In genomic region chr1:74783554-74783953, GRCm38 (mm10) we compare ENCODE assay signal across 10 mouse cellular contexts. TPM values are rescaled to one million over a fixed set of nuclear protein-coding genes. Genes with fewer than 3 reads are reported as not detected.
A peak's percentile ranks its signal among the peaks of the same experiment; 100 is the strongest.
DNase-seq lines count a peak whose midpoint lies in the region; ATAC-seq and TF ChIP-seq lines count a peak whose summit lies in the region.
"Had no signal": no experiment of that assay in that cellular context is flagged by ENCODE, and none has a peak within 500 bp of the region (broad histone marks: within the 10 kb centered on the region; RNA-seq: fewer than 3 reads in every experiment).

No protein-coding gene starts in this region.

- no peaks in the 10 kb centered on the region for H3K36me3 ChIP-seq in kidney, postnatal 0 days (ENCODE audit: insufficient read depth, low read length)
- H3K36me3 ChIP-seq in forebrain, embryonic 11.5 days (ENCODE audit: control insufficient read depth, insufficient read depth, low read length) = no peaks in the 10 kb centered on the region
- no peaks in the 10 kb centered on the region for H3K36me3 ChIP-seq in limb, embryonic 12.5 days
- no peaks in the 10 kb centered on the region for H3K36me3 ChIP-seq in neural tube, embryonic 14.5 days (ENCODE audit: control insufficient read depth, insufficient read depth, low read length)

- H3K4me2 ChIP-seq in kidney, postnatal 0 days (ENCODE audit: low read length) = peak overlapping the region; percentile 77
- H3K4me2 ChIP-seq in forebrain, embryonic 11.5 days (ENCODE audit: low read depth, low read length, severe bottlenecking) = peak overlapping the region; percentile 60
- H3K4me2 ChIP-seq in limb, embryonic 12.5 days = peak overlapping the region; percentile 77
- H3K4me2 ChIP-seq in neural tube, embryonic 14.5 days (ENCODE audit: low read depth, low read length) = peak overlapping the region; percentile 81

- peak overlapping the region; percentile 44 for H3K4me3 ChIP-seq in kidney, postnatal 0 days (replicated peaks; ENCODE audit: low read depth, low read length)
- peak overlapping the region; percentile 31 for H3K4me3 ChIP-seq in forebrain, embryonic 11.5 days (ENCODE audit: low read depth, low read length)
- H3K4me3 ChIP-seq in limb, embryonic 12.5 days (replicated peaks) = peak overlapping the region; percentile 47
- peak overlapping the region; percentile 39 for H3K4me3 ChIP-seq in neural tube, embryonic 14.5 days (ENCODE audit: low read depth, low read length)

- H3K9ac ChIP-seq in kidney, postnatal 0 days (ENCODE audit: low read depth, low read length) = no peak overlapping the region
- no peak overlapping the region for H3K9ac ChIP-seq in forebrain, embryonic 11.5 days (ENCODE audit: low read length)
- no peak overlapping the region for H3K9ac ChIP-seq in limb, embryonic 12.5 days (replicated peaks)
- no peak overlapping the region for H3K9ac ChIP-seq in neural tube, embryonic 14.5 days (replicated peaks; ENCODE audit: low read depth, low read length)

- no peak for ATAC-seq in kidney, postnatal 0 days (replicated peaks; ENCODE audit: low FRiP score, low read depth)
- ATAC-seq in forebrain, embryonic 11.5 days (replicated peaks; ENCODE audit: low FRiP score) = no peak
- ATAC-seq in limb, embryonic 12.5 days (ENCODE audit: insufficient number of reproducible peaks, insufficient read depth, low FRiP score, low TSS enrichment, low read depth) = no peak
- 0 out of 2 replicates have a peak, but pooled peaks have one; percentile 44 for ATAC-seq in neural tube, embryonic 14.5 days (ENCODE audit: low read depth)
- no peak for ATAC-seq in CD4-positive, CD25-positive, alpha-beta regulatory T cell, adult 4 months

- no peak for DNase-seq in kidney, postnatal 0 days (ENCODE audit: low spot score)
- DNase-seq in kidney, postnatal 4 days = no peak
- DNase-seq in forebrain, embryonic 11.5 days (ENCODE audit: low spot score) = peak; percentile 64
- no peak for DNase-seq in cerebellum, adult 8-10 months
- DNase-seq in layer of hippocampus, postnatal 25 days (ENCODE audit: extremely low spot score in 1 of 2, low spot score in 1 of 2) = no peak
- DNase-seq: cerebellum, adult 11 months had no signal

- TF ChIP-seq CTCF in kidney, postnatal 0 days (IDR thresholded peaks at IDR 0.05; ENCODE audit: low read depth) = no peak

- 12% methylated on average over 13 of the region's 13 CpGs for WGBS in kidney, postnatal 0 days
- WGBS in forebrain, embryonic 11.5 days = 1% methylated on average over 13 of the region's 13 CpGs
- 4% methylated on average over 13 of the region's 13 CpGs for WGBS in limb, embryonic 12.5 days
- WGBS in neural tube, embryonic 14.5 days = 2% methylated on average over 13 of the region's 13 CpGs

- no peak overlapping the region for H3K27ac ChIP-seq in kidney, postnatal 0 days
- H3K27ac ChIP-seq in forebrain, embryonic 11.5 days (ENCODE audit: low read depth, low read length) = no peak overlapping the region
- H3K27ac ChIP-seq in limb, embryonic 12.5 days = no peak overlapping the region
- H3K27ac ChIP-seq in neural tube, embryonic 14.5 days (ENCODE audit: low read depth, low read length) = no peak overlapping the region

- peaks cover 9% of the 10 kb centered on the region; the same call in 1 of the 2 replicates for H3K4me1 ChIP-seq in kidney, postnatal 0 days (replicated peaks; ENCODE audit: insufficient read depth, low read length)
- H3K4me1 ChIP-seq in forebrain, embryonic 11.5 days (replicated peaks; ENCODE audit: control insufficient read depth, insufficient read depth, low read length) = 0 out of 2 replicates have a peak, but pooled peaks cover 3% of the 10 kb centered on the region
- H3K4me1 ChIP-seq in limb, embryonic 12.5 days (replicated peaks) = peaks cover 22% of the 10 kb centered on the region
- peaks cover 10% of the 10 kb centered on the region for H3K4me1 ChIP-seq in neural tube, embryonic 14.5 days (ENCODE audit: control insufficient read depth, insufficient read depth, low read length)

- H3K9me3 ChIP-seq in kidney, postnatal 0 days (replicated peaks; ENCODE audit: low read length) = no peaks in the 10 kb centered on the region; the same call in 1 of the 2 replicates
- H3K9me3 ChIP-seq in forebrain, embryonic 11.5 days (ENCODE audit: control insufficient read depth, low read length) = no peaks in the 10 kb centered on the region
- H3K9me3 ChIP-seq in limb, embryonic 12.5 days = no peaks in the 10 kb centered on the region
- no peaks in the 10 kb centered on the region for H3K9me3 ChIP-seq in neural tube, embryonic 14.5 days (ENCODE audit: control insufficient read depth, low read length)

- peaks cover 68% of the 10 kb centered on the region for H3K27me3 ChIP-seq in kidney, postnatal 0 days (ENCODE audit: insufficient read depth, low read length)
- H3K27me3 ChIP-seq in forebrain, embryonic 11.5 days (ENCODE audit: control insufficient read depth, insufficient read depth, low read length) = peaks cover 82% of the 10 kb centered on the region
- H3K27me3 ChIP-seq in limb, embryonic 12.5 days = peaks cover 95% of the 10 kb centered on the region
- peaks cover 56% of the 10 kb centered on the region for H3K27me3 ChIP-seq in neural tube, embryonic 14.5 days (ENCODE audit: control insufficient read depth, insufficient read depth, low read length)

RNA-seq across cellular contexts. Expression of gene Wnt10a, which starts 7.8 kb away (rescaled TPM):
- polyA plus RNA-seq in kidney, postnatal 0 days (2015; fragmentation: Nextera tagmentation; extraction: Ambion mirVana) = 0.91 and 1.0 TPM in 2 replicates
- 1.5 and 2.4 TPM in 2 replicates for polyA plus RNA-seq in forebrain, embryonic 11.5 days (2014; fragmentation: Nextera tagmentation; extraction: Ambion mirVana)
- 3.4 and 3.5 TPM in 2 replicates for polyA plus RNA-seq in limb, embryonic 12.5 days (2016; fragmentation: Nextera tagmentation; extraction: Ambion mirVana)
- not detected in 2 replicates for polyA plus RNA-seq in neural tube, embryonic 14.5 days (2014; fragmentation: Nextera tagmentation; extraction: Ambion mirVana)
- polyA plus RNA-seq in CD4-positive, CD25-positive, alpha-beta regulatory T cell, adult 4 months (2017; shearing (Covaris generic)) = under 1 TPM; 0.13 to 0.48 TPM
- 1 to 10 TPM; 2.0 to 2.2 TPM for total RNA-seq in layer of hippocampus, postnatal 25 days (2021)
- total RNA-seq: monocyte, adult 5-6 weeks had no signal

RNA-seq across cellular contexts. Expression of gene Wnt6, which starts 11.9 kb away (rescaled TPM):
- polyA plus RNA-seq in kidney, postnatal 0 days (2015; fragmentation: Nextera tagmentation; extraction: Ambion mirVana) = 1.9 and 2.2 TPM in 2 replicates
- polyA plus RNA-seq in forebrain, embryonic 11.5 days (2014; fragmentation: Nextera tagmentation; extraction: Ambion mirVana) = 7.0 and 8.5 TPM in 2 replicates
- polyA plus RNA-seq in limb, embryonic 12.5 days (2016; fragmentation: Nextera tagmentation; extraction: Ambion mirVana) = 38.7 and 40.5 TPM in 2 replicates
- 8.4 TPM in 1 of 2 replicates, not detected in the other for polyA plus RNA-seq in neural tube, embryonic 14.5 days (2014; fragmentation: Nextera tagmentation; extraction: Ambion mirVana)
- polyA plus RNA-seq in CD4-positive, CD25-positive, alpha-beta regulatory T cell, adult 4 months (2017; shearing (Covaris generic)) = not detected
- total RNA-seq in layer of hippocampus, postnatal 25 days (2021) = under 1 TPM in 1 of 2 experiments, not detected in 1; 0.37 TPM

RNA-seq across cellular contexts. Expression of gene Prkag3, which starts 34.5 kb away (rescaled TPM):
- 0.07 and 0.27 TPM in 2 replicates for polyA plus RNA-seq in kidney, postnatal 0 days (2015; fragmentation: Nextera tagmentation; extraction: Ambion mirVana)
- polyA plus RNA-seq in forebrain, embryonic 11.5 days (2014; fragmentation: Nextera tagmentation; extraction: Ambion mirVana) = 0.39 TPM in 1 of 2 replicates, not detected in the other
- polyA plus RNA-seq in limb, embryonic 12.5 days (2016; fragmentation: Nextera tagmentation; extraction: Ambion mirVana) = 0.46 and 0.47 TPM in 2 replicates
- polyA plus RNA-seq in neural tube, embryonic 14.5 days (2014; fragmentation: Nextera tagmentation; extraction: Ambion mirVana) = 0.23 TPM in 1 of 2 replicates, not detected in the other
- polyA plus RNA-seq in CD4-positive, CD25-positive, alpha-beta regulatory T cell, adult 4 months (2017; shearing (Covaris generic)) = not detected
- total RNA-seq in layer of hippocampus, postnatal 25 days (2021) = not detected
- total RNA-seq: monocyte, adult 5-6 weeks had no signal
